Mouse (Mus musculus) limb, embryonic 15.5 days (tissue): Measurements from ENCODE around the gene Ubr2. TPM values are rescaled to one million over a fixed set of nuclear protein-coding genes. Genes with fewer than 3 reads are reported as not detected.

Experiments
- ATAC-seq: fragments of 200-750 bp; cut with Nextera tagmentation; 2 replicates; pipeline ENCODE4 v1.8.0; 2017; ENCODE audit warnings: low read depth, moderate TSS enrichment; ENCODE audit not compliant: insufficient number of reproducible peaks, low FRiP score, low TSS enrichment
- H3K27ac ChIP-seq: fragments of 300-500 bp; sonication (generic); 2 replicates; pipeline ENCODE4 v1.5.1; 2015; ENCODE audit warnings: moderate library complexity, mild to moderate bottlenecking, inconsistent platforms
- H3K27me3 ChIP-seq: fragments of 300-500 bp; sonication (generic); 2 replicates; pipeline ENCODE4 v1.6.1; 2015; ENCODE audit warnings: inconsistent platforms
- H3K36me3 ChIP-seq: fragments of 300-500 bp; sonication (generic); 2 replicates; pipeline ENCODE4 v1.6.1; 2015; ENCODE audit warnings: inconsistent platforms
- H3K4me1 ChIP-seq: fragments of 300-500 bp; sonication (generic); 2 replicates; pipeline ENCODE4 v1.6.1; 2015; ENCODE audit warnings: inconsistent platforms
- H3K4me2 ChIP-seq: fragments of 300-500 bp; sonication (generic); 2 replicates; pipeline ENCODE4 v1.6.1; 2015; ENCODE audit warnings: mild to moderate bottlenecking, inconsistent platforms
- H3K4me3 ChIP-seq: fragments of 300-500 bp; sonication (generic); 2 replicates; pipeline ENCODE4 v1.5.1; 2015; ENCODE audit warnings: mild to moderate bottlenecking, inconsistent platforms
- H3K9ac ChIP-seq: fragments of 300-500 bp; sonication (generic); 2 replicates; pipeline ENCODE4 v1.6.1; 2015; ENCODE audit warnings: inconsistent platforms
- H3K9me3 ChIP-seq: fragments of 300-500 bp; sonication (generic); 2 replicates; pipeline ENCODE4 v1.6.1; 2016; ENCODE audit warnings: inconsistent platforms
- WGBS: fragments of 180-500 bp; shearing (Covaris S2); methylation state at CpG from one replicate; pipeline ENCODE4 v1.1.7; 2015; 5-methylcytosine and 5-hydroxymethylcytosine counted together
- polyA plus RNA-seq: library from polyadenylated mRNA; unstranded; fragments of >200 nt; fragmentation: Nextera tagmentation; extraction: Ambion mirVana; gene quantifications from 2 replicates; pipeline ENCODE4 v1.2.1, GENCODE M21; 2015

Ubr2 gene
- polyA plus RNA-seq, 1 experiment from 2014 or later: 14.9 TPM

DNA sequence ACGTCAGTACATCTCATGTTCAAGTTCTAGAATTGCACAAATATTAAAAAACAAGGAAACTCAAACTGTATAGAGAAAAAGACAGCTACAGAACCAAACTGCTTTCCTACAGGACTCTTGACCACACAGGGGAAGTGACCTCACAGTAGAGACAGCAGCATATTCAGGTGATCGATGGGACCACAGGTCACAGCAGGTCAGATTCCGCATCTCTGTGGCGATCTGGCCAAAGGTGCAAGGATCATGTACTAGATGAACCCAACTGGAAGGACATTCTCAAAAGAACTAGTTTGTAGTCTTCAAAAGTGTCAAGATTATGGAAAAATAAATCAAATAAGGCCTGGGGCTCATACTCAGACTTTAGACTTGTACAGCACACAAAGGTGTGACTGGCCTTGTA, 11.5 kb downstream of the Ubr2 start:
- ATAC-seq: no peak
- peaks cover 53% of the 10 kb centered on the region for H3K36me3 ChIP-seq
- H3K9ac ChIP-seq: no peak overlapping the region
- no peak overlapping the region for H3K4me2 ChIP-seq
- H3K9me3 ChIP-seq: no peaks in the 10 kb centered on the region
- H3K4me1 ChIP-seq: peaks cover 11% of the 10 kb centered on the region; the same call in 1 of the 2 replicates
- no peak overlapping the region for H3K27ac ChIP-seq
- no peaks in the 10 kb centered on the region for H3K27me3 ChIP-seq
- 96% methylated on average over 4 of the region's 4 CpGs for WGBS
- H3K4me3 ChIP-seq: no peak overlapping the region

GRCm38 (mm10) chr17:46996484-46996883, 13.9 kb downstream of the Ubr2 start:
- 61% methylated on average over 7 of the region's 7 CpGs for WGBS
- no peak overlapping the region for H3K4me3 ChIP-seq
- peaks cover 11% of the 10 kb centered on the region; the same call in 1 of the 2 replicates for H3K4me1 ChIP-seq
- no peak for ATAC-seq
- H3K9ac ChIP-seq: no peak overlapping the region
- H3K27ac ChIP-seq: no peak overlapping the region; the same call in 1 of the 2 replicates
- peaks cover 72% of the 10 kb centered on the region for H3K36me3 ChIP-seq
- no peaks in the 10 kb centered on the region for H3K9me3 ChIP-seq
- H3K27me3 ChIP-seq: no peaks in the 10 kb centered on the region
- no peak overlapping the region for H3K4me2 ChIP-seq

GRCm38 (mm10) chr17:46995621-46996020, 14.7 kb downstream of the Ubr2 start:
- Histone ChIP-seq H3K27me3 (no peaks in the 10 kb centered on the region), H3K36me3 (peaks cover 80% of the 10 kb centered on the region), H3K4me2 (no peak overlapping the region), H3K4me1 (peaks cover 11% of the 10 kb centered on the region; the same call in 1 of the 2 replicates), H3K9me3 (no peaks in the 10 kb centered on the region), H3K27ac (no peak overlapping the region), H3K4me3 (no peak overlapping the region), H3K9ac (no peak overlapping the region)
- ATAC-seq: no peak
- 75% methylated on average over 3 of the region's 3 CpGs for WGBS

DNA sequence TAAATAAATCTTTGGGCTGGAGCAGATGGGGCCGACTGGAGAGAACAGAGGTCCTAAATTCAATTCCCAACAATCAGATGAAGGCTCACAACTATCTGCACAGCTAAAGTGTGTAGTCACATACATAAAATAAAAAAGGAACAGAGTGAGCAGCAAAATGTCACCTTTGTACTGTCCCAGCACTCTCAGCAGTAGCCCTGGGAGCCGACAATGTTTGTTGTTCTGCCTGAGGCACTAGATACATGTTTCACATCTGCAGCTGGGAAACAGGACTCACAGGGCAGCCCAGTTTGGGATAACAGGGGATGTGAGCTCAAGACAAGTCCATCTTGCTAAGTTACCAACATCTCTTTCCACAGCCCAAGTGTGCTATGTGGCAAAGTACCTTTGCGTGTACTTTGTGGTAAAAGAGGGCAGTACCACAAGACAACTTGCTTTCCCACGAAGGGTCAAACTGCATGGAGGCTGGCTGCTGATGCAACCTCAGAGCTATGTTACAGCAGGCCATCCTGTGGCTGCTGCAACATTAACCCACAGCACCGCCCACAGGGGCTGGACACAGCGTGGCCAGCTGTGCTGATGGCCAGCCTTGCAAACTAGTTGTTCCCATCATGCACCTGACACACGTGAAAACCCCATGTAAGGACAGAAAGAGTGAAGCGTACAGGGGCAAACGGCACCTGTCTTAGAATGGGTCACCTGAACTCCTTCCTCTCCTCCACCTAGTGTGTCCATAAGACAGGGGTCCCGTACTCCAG, 15.5 kb downstream of the Ubr2 start:
- Histone ChIP-seq H3K4me1 (peaks cover 11% of the 10 kb centered on the region; the same call in 1 of the 2 replicates), H3K27me3 (no peaks in the 10 kb centered on the region), H3K4me3 (no peak overlapping the region), H3K4me2 (no peak overlapping the region), H3K27ac (no peak overlapping the region), H3K9me3 (no peaks in the 10 kb centered on the region), H3K36me3 (peaks cover 80% of the 10 kb centered on the region), H3K9ac (no peak overlapping the region)
- ATAC-seq: no peak
- 75% methylated on average over 10 of the region's 10 CpGs for WGBS

- no peak overlapping the region for H3K4me2 ChIP-seq
- WGBS: 94% methylated on average over 8 of the region's 8 CpGs
- H3K4me3 ChIP-seq: no peak overlapping the region
- no peaks in the 10 kb centered on the region for H3K9me3 ChIP-seq
- no peaks in the 10 kb centered on the region for H3K27me3 ChIP-seq
- peaks cover 11% of the 10 kb centered on the region; the same call in 1 of the 2 replicates for H3K4me1 ChIP-seq
- H3K9ac ChIP-seq: no peak overlapping the region
- no peak for ATAC-seq
- no peak overlapping the region for H3K27ac ChIP-seq
- H3K36me3 ChIP-seq: peaks cover 79% of the 10 kb centered on the region
These were observed 16.7 kb downstream of the Ubr2 start for GRCm38 (mm10) chr17:46993625-46994024.

GRCm38 (mm10) chr17:46987631-46988030, 22.7 kb downstream of the Ubr2 start:
- H3K4me1 ChIP-seq: no peaks in the 10 kb centered on the region
- no peak overlapping the region for H3K4me2 ChIP-seq
- 91% methylated on average over 3 of the region's 3 CpGs for WGBS
- no peak for ATAC-seq
- H3K9me3 ChIP-seq: no peaks in the 10 kb centered on the region
- no peak overlapping the region for H3K27ac ChIP-seq
- H3K27me3 ChIP-seq: no peaks in the 10 kb centered on the region
- no peak overlapping the region for H3K4me3 ChIP-seq
- H3K9ac ChIP-seq: no peak overlapping the region
- H3K36me3 ChIP-seq: peaks cover 92% of the 10 kb centered on the region

DNA sequence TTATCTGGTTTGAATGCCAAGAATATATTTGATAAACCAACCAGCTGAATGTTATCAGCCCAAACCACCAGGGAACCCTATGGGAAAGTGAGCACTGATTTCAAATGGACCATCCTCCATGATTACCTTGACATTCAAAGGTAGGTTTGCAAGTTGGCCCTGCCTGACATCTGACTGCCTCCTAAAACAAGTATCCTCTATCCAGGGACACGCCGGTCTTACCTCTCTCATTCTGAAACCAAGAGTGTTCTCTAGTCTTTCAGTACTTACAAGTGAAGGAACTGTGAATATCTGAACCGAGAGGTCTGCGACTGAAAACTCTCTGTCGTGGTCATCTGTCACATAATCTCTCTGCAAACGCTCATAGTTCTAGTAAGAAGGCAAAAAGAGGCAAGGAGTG, 30.3 kb downstream of the Ubr2 start:
- no peak overlapping the region for H3K9ac ChIP-seq
- WGBS: 94% methylated on average over 6 of the region's 6 CpGs
- H3K4me3 ChIP-seq: no peak overlapping the region
- no peaks in the 10 kb centered on the region for H3K27me3 ChIP-seq
- no peak overlapping the region for H3K4me2 ChIP-seq
- H3K36me3 ChIP-seq: peaks cover 99% of the 10 kb centered on the region
- ATAC-seq: no peak
- H3K9me3 ChIP-seq: no peaks in the 10 kb centered on the region
- H3K4me1 ChIP-seq: no peaks in the 10 kb centered on the region
- no peak overlapping the region for H3K27ac ChIP-seq

DNA sequence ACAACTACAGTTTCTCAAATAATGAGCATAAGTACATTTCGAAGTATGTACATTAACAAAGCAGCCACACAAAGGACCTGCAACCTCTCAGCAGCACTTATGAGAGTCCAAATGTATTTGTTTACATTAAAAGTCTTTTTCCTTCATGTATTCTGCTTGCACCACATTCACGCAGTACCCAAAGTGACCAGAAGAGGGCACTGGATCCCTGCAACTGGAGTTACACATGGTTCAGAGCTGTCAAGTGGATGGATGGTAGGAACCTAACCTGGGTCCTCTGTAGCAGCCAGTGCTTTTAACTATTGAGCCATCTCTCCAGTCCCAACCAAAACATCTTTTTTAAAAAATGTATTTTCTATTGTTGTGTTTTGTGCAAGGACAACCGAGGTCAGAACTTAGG, 35.2 kb downstream of the Ubr2 start:
- Histone ChIP-seq H3K27me3 (no peaks in the 10 kb centered on the region), H3K9me3 (no peaks in the 10 kb centered on the region), H3K4me3 (no peak overlapping the region), H3K4me1 (no peaks in the 10 kb centered on the region), H3K36me3 (peaks cover 97% of the 10 kb centered on the region), H3K4me2 (no peak overlapping the region), H3K9ac (no peak overlapping the region), H3K27ac (no peak overlapping the region)
- WGBS: 74% methylated on average over 3 of the region's 3 CpGs
- no peak for ATAC-seq

- no peaks in the 10 kb centered on the region for H3K4me1 ChIP-seq
- H3K4me3 ChIP-seq: no peak overlapping the region
- H3K9ac ChIP-seq: no peak overlapping the region
- H3K9me3 ChIP-seq: no peaks in the 10 kb centered on the region
- H3K36me3 ChIP-seq: peaks cover 95% of the 10 kb centered on the region
- no peak overlapping the region for H3K27ac ChIP-seq
- WGBS: 90% methylated on average over 7 of the region's 7 CpGs
- no peak overlapping the region for H3K4me2 ChIP-seq
- H3K27me3 ChIP-seq: no peaks in the 10 kb centered on the region
- no peak for ATAC-seq
These were observed 37.8 kb downstream of the Ubr2 start for GRCm38 (mm10) chr17:46972603-46973002.

GRCm38 (mm10) chr17:46966892-46967291, 43.5 kb downstream of the Ubr2 start:
- peaks cover 97% of the 10 kb centered on the region for H3K36me3 ChIP-seq
- WGBS: 86% methylated on average over 14 of the region's 14 CpGs

DNA sequence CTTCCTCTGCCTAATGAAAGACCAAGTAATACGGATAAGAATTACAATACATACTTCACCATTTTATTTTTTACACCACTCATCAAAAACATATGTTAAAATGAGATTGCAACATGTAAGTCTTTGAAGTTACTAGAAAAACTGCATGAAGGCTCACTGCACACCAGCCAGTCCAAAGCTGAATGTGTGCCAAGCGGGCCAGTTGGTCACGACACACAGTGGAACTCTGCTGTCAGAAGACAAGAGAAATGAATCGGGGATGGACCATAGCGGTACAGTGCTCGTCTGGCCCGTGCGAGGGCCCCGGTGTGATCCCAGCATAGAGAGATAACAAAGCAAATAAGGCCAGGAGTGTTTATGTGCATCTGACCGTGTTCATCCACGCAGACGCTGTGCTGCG, 47.2 kb downstream of the Ubr2 start:
- Histone ChIP-seq H3K4me2 (no peak overlapping the region), H3K27ac (no peak overlapping the region), H3K27me3 (no peaks in the 10 kb centered on the region), H3K9ac (no peak overlapping the region), H3K36me3 (peaks cover 99% of the 10 kb centered on the region), H3K4me3 (no peak overlapping the region), H3K4me1 (no peaks in the 10 kb centered on the region), H3K9me3 (no peaks in the 10 kb centered on the region)
- no peak for ATAC-seq
- 91% methylated on average over 13 of the region's 13 CpGs for WGBS

More at GRCm38 (mm10) chr17:46966892-46967291, 43.5 kb downstream of the Ubr2 start:
- no peak overlapping the region for H3K27ac ChIP-seq
- no peaks in the 10 kb centered on the region for H3K9me3 ChIP-seq
- H3K4me3 ChIP-seq: no peak overlapping the region
- no peak overlapping the region for H3K9ac ChIP-seq
- no peaks in the 10 kb centered on the region for H3K27me3 ChIP-seq
- no peak for ATAC-seq
- H3K4me2 ChIP-seq: no peak overlapping the region
- H3K4me1 ChIP-seq: no peaks in the 10 kb centered on the region

GRCm38 (mm10) chr17:46962153-46962552, 48.2 kb downstream of the Ubr2 start:
- no peaks in the 10 kb centered on the region for H3K4me1 ChIP-seq
- no peak overlapping the region for H3K4me2 ChIP-seq
- H3K9ac ChIP-seq: no peak overlapping the region
- peaks cover 99% of the 10 kb centered on the region for H3K36me3 ChIP-seq
- ATAC-seq: no peak
- no peaks in the 10 kb centered on the region for H3K27me3 ChIP-seq
- no peak overlapping the region for H3K27ac ChIP-seq
- no peak overlapping the region for H3K4me3 ChIP-seq
- H3K9me3 ChIP-seq: no peaks in the 10 kb centered on the region
- 81% methylated on average over 3 of the region's 3 CpGs for WGBS
